Mouse (Mus musculus): ENCODE results near the gene Relch. TPM values are rescaled to one million over a fixed set of nuclear protein-coding genes. Genes with fewer than 3 reads are reported as not detected.

The Relch gene
- polyA plus RNA-seq, 1 experiment from 2014 or later: 22.2 TPM

GRCm38 (mm10) chr1:105786731-105787357 is 123.2 kb downstream of the Relch start:
- Histone ChIP-seq H3K9ac (ENCODE audit: low read length) (no peak overlapping the region), H3K36me3 (ENCODE audit: control insufficient read depth, insufficient read depth, low read length) (no peaks in the 10 kb centered on the region), H3K9me3 (ENCODE audit: control insufficient read depth, low read length) (no peaks in the 10 kb centered on the region), H3K27me3 (ENCODE audit: control insufficient read depth, insufficient read depth, low read length) (peaks cover 2% of the 10 kb centered on the region; the same call in 1 of the 2 replicates), H3K4me2 (ENCODE audit: low read depth, severe bottlenecking) (no peak overlapping the region), H3K4me1 (ENCODE audit: control insufficient read depth, insufficient read depth, low read length) (peaks cover 3% of the 10 kb centered on the region; the same call in 1 of the 2 replicates), H3K4me3 (ENCODE audit: low read depth, low read length) (no peak overlapping the region), H3K27ac (replicated peaks; ENCODE audit: low read depth, low read length) (no peak overlapping the region)
- DNase-seq (ENCODE audit: low spot score) (no peak), ATAC-seq (ENCODE audit: insufficient number of reproducible peaks, low FRiP score, low TSS enrichment, low read depth) (no peak)
- 84% methylated on average over 6 of the region's 6 CpGs for WGBS

GRCm38 (mm10) chr1:105790103-105790502 is 126.4 kb downstream of the Relch start:
- Histone ChIP-seq H3K4me2 (ENCODE audit: low read depth, severe bottlenecking) (no peak overlapping the region), H3K9ac (ENCODE audit: low read length) (no peak overlapping the region), H3K36me3 (ENCODE audit: control insufficient read depth, insufficient read depth, low read length) (no peaks in the 10 kb centered on the region), H3K4me1 (ENCODE audit: control insufficient read depth, insufficient read depth, low read length) (no peaks in the 10 kb centered on the region), H3K27me3 (ENCODE audit: control insufficient read depth, insufficient read depth, low read length) (no peaks in the 10 kb centered on the region), H3K27ac (replicated peaks; ENCODE audit: low read depth, low read length) (no peak overlapping the region), H3K4me3 (ENCODE audit: low read depth, low read length) (no peak overlapping the region), H3K9me3 (ENCODE audit: control insufficient read depth, low read length) (no peaks in the 10 kb centered on the region)
- ATAC-seq (ENCODE audit: insufficient number of reproducible peaks, low FRiP score, low TSS enrichment, low read depth) (0 out of 2 replicates have a peak, but pooled peaks have one; percentile 47), DNase-seq (ENCODE audit: low spot score) (no peak)
- WGBS: 95% methylated on average over 3 of the region's 3 CpGs

GRCm38 (mm10) chr1:105794670-105795069 is 131.0 kb downstream of the Relch start:
- H3K9me3 ChIP-seq (ENCODE audit: control insufficient read depth, low read length): no peaks in the 10 kb centered on the region

GRCm38 (mm10) chr1:105795705-105796104 is 132.0 kb downstream of the Relch start:
- WGBS: 88% methylated on average over 4 of the region's 4 CpGs
- H3K4me2 ChIP-seq (ENCODE audit: low read depth, severe bottlenecking): no peak overlapping the region
- H3K9ac ChIP-seq (ENCODE audit: low read length): no peak overlapping the region
- no peaks in the 10 kb centered on the region for H3K27me3 ChIP-seq (ENCODE audit: control insufficient read depth, insufficient read depth, low read length)
- H3K36me3 ChIP-seq (ENCODE audit: control insufficient read depth, insufficient read depth, low read length): no peaks in the 10 kb centered on the region
- no peak overlapping the region for H3K27ac ChIP-seq (replicated peaks; ENCODE audit: low read depth, low read length)
- DNase-seq (ENCODE audit: low spot score): no peak
- ATAC-seq (ENCODE audit: insufficient number of reproducible peaks, low FRiP score, low TSS enrichment, low read depth): no peak
- H3K9me3 ChIP-seq (ENCODE audit: control insufficient read depth, low read length): no peaks in the 10 kb centered on the region
- no peak overlapping the region for H3K4me3 ChIP-seq (ENCODE audit: low read depth, low read length)
- H3K4me1 ChIP-seq (ENCODE audit: control insufficient read depth, insufficient read depth, low read length): no peaks in the 10 kb centered on the region

More at GRCm38 (mm10) chr1:105794670-105795069, 131.0 kb downstream of the Relch start:
- H3K9ac ChIP-seq (ENCODE audit: low read length): no peak overlapping the region
- WGBS: 83% methylated on average over 6 of the region's 6 CpGs
- H3K4me1 ChIP-seq (ENCODE audit: control insufficient read depth, insufficient read depth, low read length): no peaks in the 10 kb centered on the region
- H3K27me3 ChIP-seq (ENCODE audit: control insufficient read depth, insufficient read depth, low read length): no peaks in the 10 kb centered on the region
- H3K4me3 ChIP-seq (ENCODE audit: low read depth, low read length): no peak overlapping the region
- H3K27ac ChIP-seq (replicated peaks; ENCODE audit: low read depth, low read length): no peak overlapping the region
- DNase-seq (ENCODE audit: low spot score) (no peak), ATAC-seq (ENCODE audit: insufficient number of reproducible peaks, low FRiP score, low TSS enrichment, low read depth) (no peak)
- no peaks in the 10 kb centered on the region for H3K36me3 ChIP-seq (ENCODE audit: control insufficient read depth, insufficient read depth, low read length)
- no peak overlapping the region for H3K4me2 ChIP-seq (ENCODE audit: low read depth, severe bottlenecking)

GRCm38 (mm10) chr1:105800570-105800969 is 136.9 kb downstream of the Relch start:
- Histone ChIP-seq H3K27me3 (ENCODE audit: control insufficient read depth, insufficient read depth, low read length) (no peaks in the 10 kb centered on the region), H3K9ac (ENCODE audit: low read length) (no peak overlapping the region), H3K27ac (replicated peaks; ENCODE audit: low read depth, low read length) (no peak overlapping the region), H3K9me3 (ENCODE audit: control insufficient read depth, low read length) (no peaks in the 10 kb centered on the region), H3K36me3 (ENCODE audit: control insufficient read depth, insufficient read depth, low read length) (no peaks in the 10 kb centered on the region), H3K4me2 (ENCODE audit: low read depth, severe bottlenecking) (no peak overlapping the region), H3K4me1 (ENCODE audit: control insufficient read depth, insufficient read depth, low read length) (no peaks in the 10 kb centered on the region), H3K4me3 (ENCODE audit: low read depth, low read length) (no peak overlapping the region)
- 87% methylated on average over 6 of the region's 6 CpGs for WGBS
- ATAC-seq (ENCODE audit: insufficient number of reproducible peaks, low FRiP score, low TSS enrichment, low read depth) (no peak), DNase-seq (ENCODE audit: low spot score) (no peak)

GRCm38 (mm10) chr1:105801252-105801651 is 137.6 kb downstream of the Relch start:
- Histone ChIP-seq H3K4me2 (ENCODE audit: low read depth, severe bottlenecking) (no peak overlapping the region), H3K9me3 (ENCODE audit: control insufficient read depth, low read length) (no peaks in the 10 kb centered on the region), H3K27me3 (ENCODE audit: control insufficient read depth, insufficient read depth, low read length) (no peaks in the 10 kb centered on the region), H3K4me1 (ENCODE audit: control insufficient read depth, insufficient read depth, low read length) (no peaks in the 10 kb centered on the region), H3K36me3 (ENCODE audit: control insufficient read depth, insufficient read depth, low read length) (no peaks in the 10 kb centered on the region), H3K27ac (replicated peaks; ENCODE audit: low read depth, low read length) (no peak overlapping the region), H3K4me3 (ENCODE audit: low read depth, low read length) (no peak overlapping the region), H3K9ac (ENCODE audit: low read length) (no peak overlapping the region)
- DNase-seq (ENCODE audit: low spot score) (no peak), ATAC-seq (ENCODE audit: insufficient number of reproducible peaks, low FRiP score, low TSS enrichment, low read depth) (no peak)

GRCm38 (mm10) chr1:105802941-105803340 is 139.3 kb downstream of the Relch start:
- H3K9ac ChIP-seq (ENCODE audit: low read length): no peak overlapping the region
- ATAC-seq (ENCODE audit: insufficient number of reproducible peaks, low FRiP score, low TSS enrichment, low read depth): no peak
- H3K36me3 ChIP-seq (ENCODE audit: control insufficient read depth, insufficient read depth, low read length): no peaks in the 10 kb centered on the region
- H3K4me3 ChIP-seq (ENCODE audit: low read depth, low read length): no peak overlapping the region
- H3K4me2 ChIP-seq (ENCODE audit: low read depth, severe bottlenecking): no peak overlapping the region
- no peaks in the 10 kb centered on the region for H3K27me3 ChIP-seq (ENCODE audit: control insufficient read depth, insufficient read depth, low read length)
- 75% methylated on average over 6 of the region's 6 CpGs for WGBS
- H3K27ac ChIP-seq (replicated peaks; ENCODE audit: low read depth, low read length): no peak overlapping the region
- no peaks in the 10 kb centered on the region for H3K9me3 ChIP-seq (ENCODE audit: control insufficient read depth, low read length)
- DNase-seq (ENCODE audit: low spot score): no peak
- no peaks in the 10 kb centered on the region for H3K4me1 ChIP-seq (ENCODE audit: control insufficient read depth, insufficient read depth, low read length)

GRCm38 (mm10) chr1:105804285-105804684 is 140.6 kb downstream of the Relch start:
- DNase-seq (ENCODE audit: low spot score) (no peak), ATAC-seq (ENCODE audit: insufficient number of reproducible peaks, low FRiP score, low TSS enrichment, low read depth) (no peak)
- no peaks in the 10 kb centered on the region for H3K9me3 ChIP-seq (ENCODE audit: control insufficient read depth, low read length)
- H3K9ac ChIP-seq (ENCODE audit: low read length): no peak overlapping the region
- 73% methylated on average over 3 of the region's 3 CpGs for WGBS
- H3K36me3 ChIP-seq (ENCODE audit: control insufficient read depth, insufficient read depth, low read length): no peaks in the 10 kb centered on the region
- H3K27ac ChIP-seq (replicated peaks; ENCODE audit: low read depth, low read length): no peak overlapping the region
- H3K4me1 ChIP-seq (ENCODE audit: control insufficient read depth, insufficient read depth, low read length): no peaks in the 10 kb centered on the region
- H3K27me3 ChIP-seq (ENCODE audit: control insufficient read depth, insufficient read depth, low read length): no peaks in the 10 kb centered on the region
- no peak overlapping the region for H3K4me2 ChIP-seq (ENCODE audit: low read depth, severe bottlenecking)
- no peak overlapping the region for H3K4me3 ChIP-seq (ENCODE audit: low read depth, low read length)

Measured in limb, embryonic 11.5 days (tissue).